Mouse (Mus musculus): ENCODE data around the gene Tprkb. TPM values are rescaled to one million over a fixed set of nuclear protein-coding genes. Genes with fewer than 3 reads are reported as not detected.
"Not testable (repeated sequence)": the region's sequence is repeated elsewhere in the genome, so short reads cannot be mapped to it uniquely, and the experiment has no call there.

Gene Tprkb
- polyA plus RNA-seq, 1 experiment from 2014 or later: 26.7 TPM

- DNase-seq: no peak
- no peaks in the 10 kb centered on the region for H3K9me3 ChIP-seq (ENCODE audit: low read length)
- no peaks in the 10 kb centered on the region for H3K27me3 ChIP-seq (ENCODE audit: insufficient read depth, low read length)
- TF ChIP-seq CTCF (IDR thresholded peaks at IDR 0.05; ENCODE audit: low read depth) (no peak), EP300 (IDR thresholded peaks at IDR 0.05; ENCODE audit: low read depth) (no peak)
- no peak overlapping the region for H3K4me2 ChIP-seq (ENCODE audit: low read depth, low read length)
- no peak overlapping the region for H3K4me3 ChIP-seq (ENCODE audit: low read depth, low read length)
- ATAC-seq: no peak
- peaks cover 11% of the 10 kb centered on the region for H3K36me3 ChIP-seq (replicated peaks; ENCODE audit: insufficient read depth, low read length)
- H3K4me1 ChIP-seq (ENCODE audit: insufficient read depth): peaks cover 11% of the 10 kb centered on the region
- H3K9ac ChIP-seq (replicated peaks): no peak overlapping the region
- 69% methylated on average over 10 of the region's 10 CpGs for WGBS (ENCODE audit: insufficient replicate concordance)
- H3K27ac ChIP-seq (ENCODE audit: low read depth): no peak overlapping the region
These were observed 27.0 kb downstream of the Tprkb start for GRCm38 (mm10) chr6:85938701-85939100.

GRCm38 (mm10) chr6:85942469-85942868 lies 30.8 kb downstream of the Tprkb start:
- Histone ChIP-seq H3K27me3 (ENCODE audit: insufficient read depth, low read length) (no peaks in the 10 kb centered on the region), H3K4me2 (ENCODE audit: low read depth, low read length) (no peak overlapping the region), H3K9ac (replicated peaks) (no peak overlapping the region), H3K36me3 (replicated peaks; ENCODE audit: insufficient read depth, low read length) (peaks cover 49% of the 10 kb centered on the region), H3K4me1 (ENCODE audit: insufficient read depth) (peaks cover 3% of the 10 kb centered on the region; the same call in 1 of the 2 replicates), H3K4me3 (ENCODE audit: low read depth, low read length) (no peak overlapping the region), H3K27ac (ENCODE audit: low read depth) (no peak overlapping the region), H3K9me3 (ENCODE audit: low read length) (no peaks in the 10 kb centered on the region)
- ATAC-seq (no peak), DNase-seq (no peak)
- TF ChIP-seq EP300 (IDR thresholded peaks at IDR 0.05; ENCODE audit: low read depth) (no peak), CTCF (IDR thresholded peaks at IDR 0.05; ENCODE audit: low read depth) (no peak)
- WGBS (ENCODE audit: insufficient replicate concordance): 83% methylated on average over 3 of the region's 3 CpGs

- TF ChIP-seq EP300 (IDR thresholded peaks at IDR 0.05; ENCODE audit: low read depth): no peak
- no peak for TF ChIP-seq CTCF (IDR thresholded peaks at IDR 0.05; ENCODE audit: low read depth)
- no peak overlapping the region for H3K4me2 ChIP-seq (ENCODE audit: low read depth, low read length)
- DNase-seq (no peak), ATAC-seq (no peak)
- H3K36me3 ChIP-seq (replicated peaks; ENCODE audit: insufficient read depth, low read length): peaks cover 92% of the 10 kb centered on the region
- H3K27me3 ChIP-seq (ENCODE audit: insufficient read depth, low read length): no peaks in the 10 kb centered on the region
- no peaks in the 10 kb centered on the region for H3K4me1 ChIP-seq (ENCODE audit: insufficient read depth)
- 89% methylated on average over 6 of the region's 6 CpGs for WGBS (ENCODE audit: insufficient replicate concordance)
- H3K9me3 ChIP-seq (ENCODE audit: low read length): no peaks in the 10 kb centered on the region
- no peak overlapping the region for H3K4me3 ChIP-seq (ENCODE audit: low read depth, low read length)
- H3K9ac ChIP-seq (replicated peaks): no peak overlapping the region
- H3K27ac ChIP-seq (ENCODE audit: low read depth): no peak overlapping the region
These were observed 36.9 kb downstream of the Tprkb start for GRCm38 (mm10) chr6:85948549-85948948.

- no peak overlapping the region for H3K9ac ChIP-seq (replicated peaks)
- DNase-seq (no peak), ATAC-seq (no peak)
- H3K9me3 ChIP-seq (ENCODE audit: low read length): no peaks in the 10 kb centered on the region
- no peak overlapping the region for H3K4me2 ChIP-seq (ENCODE audit: low read depth, low read length)
- no peak overlapping the region for H3K27ac ChIP-seq (ENCODE audit: low read depth)
- H3K4me3 ChIP-seq (ENCODE audit: low read depth, low read length): no peak overlapping the region
- peaks cover 10% of the 10 kb centered on the region for H3K4me1 ChIP-seq (ENCODE audit: insufficient read depth)
- H3K27me3 ChIP-seq (ENCODE audit: insufficient read depth, low read length): no peaks in the 10 kb centered on the region
- peaks cover 53% of the 10 kb centered on the region for H3K36me3 ChIP-seq (replicated peaks; ENCODE audit: insufficient read depth, low read length)
- TF ChIP-seq EP300 (IDR thresholded peaks at IDR 0.05; ENCODE audit: low read depth): no peak
- TF ChIP-seq CTCF (IDR thresholded peaks at IDR 0.05; ENCODE audit: low read depth): no peak
- 85% methylated on average over 3 of the region's 3 CpGs for WGBS (ENCODE audit: insufficient replicate concordance)
These were observed 45.9 kb downstream of the Tprkb start for GRCm38 (mm10) chr6:85957581-85957980.

- WGBS (ENCODE audit: insufficient replicate concordance): 2% methylated on average over 67 of the region's 70 CpGs
These were observed 49.7 kb downstream of the Tprkb start, which contains the start of gene Dusp11 for GRCm38 (mm10) chr6:85961101-85962091. TSS of gene Dusp11 (minus strand) at chr6:85961667.

GRCm38 (mm10) chr6:85966081-85966480 lies 54.4 kb downstream of the Tprkb start:
- H3K4me2 ChIP-seq (ENCODE audit: low read depth, low read length); H3K36me3 ChIP-seq (replicated peaks; ENCODE audit: insufficient read depth, low read length); ATAC-seq; H3K9ac ChIP-seq (replicated peaks); H3K27me3 ChIP-seq (ENCODE audit: insufficient read depth, low read length); H3K4me1 ChIP-seq (ENCODE audit: insufficient read depth); H3K9me3 ChIP-seq (ENCODE audit: low read length); H3K4me3 ChIP-seq (ENCODE audit: low read depth, low read length): not testable (repeated sequence)
- 37% methylated on average over 4 of the region's 6 CpGs for WGBS (ENCODE audit: insufficient replicate concordance)
- peak overlapping the region; percentile 44; the same call in 1 of the 2 replicates for H3K27ac ChIP-seq (ENCODE audit: low read depth)
- peak; percentile 21 for DNase-seq

More at GRCm38 (mm10) chr6:85961101-85962091, 49.7 kb downstream of the Tprkb start, which contains the start of gene Dusp11:
- Histone ChIP-seq H3K36me3 (replicated peaks; ENCODE audit: insufficient read depth, low read length) (peaks cover 22% of the 10 kb centered on the region), H3K9ac (replicated peaks) (peak within 1 kb of the TSS; percentile 94), H3K4me1 (ENCODE audit: insufficient read depth) (peaks cover 10% of the 10 kb centered on the region), H3K4me2 (ENCODE audit: low read depth, low read length) (peak within 1 kb of the TSS; percentile 93), H3K9me3 (ENCODE audit: low read length) (no peaks in the 10 kb centered on the region), H3K4me3 (ENCODE audit: low read depth, low read length) (peak within 1 kb of the TSS; percentile 76), H3K27me3 (ENCODE audit: insufficient read depth, low read length) (no peaks in the 10 kb centered on the region), H3K27ac (ENCODE audit: low read depth) (peak within 1 kb of the TSS; percentile 99)
- TF ChIP-seq CTCF (IDR thresholded peaks at IDR 0.05; ENCODE audit: low read depth): no peak
- TF ChIP-seq EP300 (IDR thresholded peaks at IDR 0.05; ENCODE audit: low read depth): no peak
- peak; percentile 92 for ATAC-seq
- peak; percentile 93 for DNase-seq

Measured in liver, postnatal 0 days (tissue).